Mouse (Mus musculus): Measurements from ENCODE around the gene Naglu. TPM values are rescaled to one million over a fixed set of nuclear protein-coding genes. Genes with fewer than 3 reads are reported as not detected.

The Naglu gene
- polyA plus RNA-seq, 1 experiment, result 3.7 TPM

DNA sequence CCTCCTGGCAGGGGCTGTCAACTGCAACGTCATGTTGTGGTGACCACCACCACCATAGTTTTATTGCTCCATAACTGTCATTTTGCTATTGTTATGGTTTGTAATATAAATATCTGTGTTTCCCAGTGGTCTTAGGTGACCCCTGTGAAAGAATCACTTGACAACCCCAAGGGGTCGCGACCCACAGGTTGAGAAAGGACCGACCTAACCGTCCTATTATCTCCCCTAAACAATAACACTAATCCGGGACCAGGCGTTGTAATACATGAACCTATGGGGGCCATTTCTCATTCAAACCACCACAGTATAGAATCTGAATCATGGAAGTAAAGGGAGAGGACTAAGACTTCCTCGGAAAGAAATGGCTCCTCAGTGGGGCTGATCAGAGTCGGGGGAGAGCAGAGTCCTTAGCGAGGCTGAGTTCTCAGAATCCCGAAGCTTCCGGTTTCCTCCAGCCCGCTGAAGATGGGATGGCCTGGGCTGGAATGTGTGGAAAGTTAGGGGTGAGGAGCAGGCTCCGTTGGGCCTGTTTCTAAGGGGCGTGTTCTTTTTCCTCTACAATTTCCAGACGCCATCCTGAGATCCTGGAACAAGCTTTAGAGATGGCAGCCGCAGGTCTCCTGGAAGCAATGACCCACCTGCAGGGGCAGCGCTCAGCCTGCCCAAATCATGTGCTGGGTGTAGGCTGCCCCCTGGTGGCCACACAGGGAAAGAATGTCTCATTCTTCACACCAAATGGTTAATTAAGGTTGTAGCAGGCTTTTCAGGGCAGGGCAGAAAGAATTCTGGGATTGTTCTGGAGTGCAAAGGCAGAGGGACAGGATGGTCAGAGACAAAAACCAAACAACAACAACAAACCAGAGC, 3.0 kb upstream of the Naglu start:
- TF ChIP-seq GATA1 (IDR thresholded peaks at IDR 0.05; ENCODE audit: low read length), result no peak

DNA sequence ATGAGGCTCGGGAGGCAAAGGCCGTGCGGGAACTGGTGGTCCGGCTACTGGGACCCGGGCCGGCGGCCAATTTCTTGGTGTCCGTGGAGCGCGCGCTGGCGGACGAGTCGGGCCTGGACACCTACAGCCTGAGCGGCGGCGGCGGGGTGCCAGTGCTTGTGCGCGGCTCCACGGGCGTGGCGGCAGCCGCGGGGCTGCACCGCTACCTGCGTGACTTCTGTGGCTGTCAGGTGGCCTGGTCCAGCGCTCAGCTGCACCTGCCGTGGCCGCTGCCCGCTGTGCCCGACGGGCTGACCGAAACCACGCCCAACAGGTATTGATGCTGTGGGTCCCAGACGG, 346 bp downstream of the Naglu start:
- no peak for TF ChIP-seq GATA1 (IDR thresholded peaks at IDR 0.05; ENCODE audit: low read length)

DNA sequence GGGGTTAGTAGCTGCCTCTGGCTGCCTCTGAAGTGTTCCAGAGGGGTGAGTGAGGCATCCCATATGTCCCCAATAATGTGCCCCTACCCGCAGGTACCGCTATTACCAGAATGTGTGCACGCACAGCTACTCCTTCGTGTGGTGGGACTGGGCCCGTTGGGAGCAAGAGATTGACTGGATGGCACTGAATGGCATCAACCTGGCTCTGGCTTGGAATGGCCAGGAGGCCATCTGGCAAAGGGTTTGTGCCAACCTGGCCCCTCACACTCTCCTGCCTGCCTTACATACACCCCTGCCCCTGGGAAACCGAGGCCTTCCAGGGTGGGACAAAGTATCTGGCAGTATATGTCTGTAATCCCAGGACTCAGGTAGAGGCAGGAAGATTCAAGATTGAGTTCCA, 1.2 kb downstream of the Naglu start:
- TF ChIP-seq GATA1 (IDR thresholded peaks at IDR 0.05; ENCODE audit: low read length), result no peak

DNA sequence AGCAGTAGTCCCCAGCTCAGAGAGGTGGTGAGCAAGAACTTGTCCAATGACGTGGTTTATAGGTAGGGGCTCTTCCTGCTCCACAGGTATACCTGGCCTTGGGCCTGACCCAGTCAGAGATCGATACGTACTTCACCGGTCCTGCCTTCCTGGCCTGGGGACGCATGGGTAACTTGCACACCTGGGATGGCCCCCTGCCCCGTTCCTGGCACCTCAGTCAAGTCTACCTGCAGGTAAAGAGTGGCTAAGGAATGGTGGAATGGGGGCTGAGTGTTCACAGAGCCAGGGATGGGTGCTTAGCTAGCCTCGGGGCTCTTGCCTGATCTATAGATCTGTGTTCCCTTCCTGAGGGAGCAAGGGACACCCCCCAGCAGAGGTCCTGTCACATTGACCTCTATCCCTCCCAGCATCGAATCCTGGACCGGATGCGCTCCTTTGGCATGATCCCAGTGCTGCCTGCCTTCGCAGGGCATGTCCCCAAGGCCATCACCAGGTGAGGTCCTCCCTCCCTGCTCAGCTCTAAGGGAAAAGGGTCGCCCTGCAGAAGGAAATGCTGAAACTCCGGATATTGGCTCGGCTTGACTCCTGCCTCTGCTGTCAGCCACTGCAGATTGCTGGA, 2.1 kb downstream of the Naglu start:
- TF ChIP-seq GATA1 (IDR thresholded peaks at IDR 0.05; ENCODE audit: low read length), result no peak

DNA sequence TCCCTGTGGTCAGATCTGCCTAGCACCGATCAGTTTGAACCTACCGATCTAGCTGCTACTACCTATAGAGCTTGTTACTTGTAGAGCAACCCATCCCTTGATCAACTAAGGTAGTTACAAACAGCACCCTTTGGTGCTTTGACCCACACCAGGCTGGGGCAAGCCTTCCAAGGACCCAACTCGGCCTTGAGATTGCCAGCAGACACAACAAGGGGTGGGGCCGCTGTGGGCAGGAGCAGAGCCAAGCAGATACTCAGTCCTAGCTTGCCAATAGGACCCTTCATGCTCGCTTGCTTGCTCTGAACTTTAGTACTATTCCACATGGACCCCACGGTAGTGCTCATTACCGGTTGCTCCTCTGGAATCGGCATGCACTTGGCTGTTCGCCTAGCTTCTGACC, 8.3 kb downstream of the Naglu start, which contains the start of gene Hsd17b1:
TSS of gene Hsd17b1 (plus strand) at position 291 of the 400 bp plus-strand sequence.
- TF ChIP-seq GATA1 (IDR thresholded peaks at IDR 0.05; ENCODE audit: low read length), result no peak

DNA sequence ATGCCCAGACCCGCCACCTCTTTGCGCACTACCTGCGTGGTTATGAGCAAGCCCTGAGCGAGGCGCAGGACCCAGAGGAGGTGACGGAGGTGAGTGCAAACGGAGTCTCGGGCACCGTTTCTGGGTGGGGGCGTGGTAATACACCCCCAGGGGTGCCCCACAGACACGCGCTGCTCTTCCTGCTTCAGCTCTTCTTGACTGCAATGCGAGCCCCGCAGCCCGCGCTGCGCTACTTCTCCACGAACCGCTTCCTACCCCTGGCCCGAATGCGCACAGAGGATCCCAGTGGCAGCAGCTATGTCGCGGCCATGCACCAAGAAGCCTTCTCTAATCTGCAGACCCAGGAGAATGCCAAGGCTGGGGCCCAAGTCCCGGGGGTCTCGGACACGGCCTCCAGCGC, 9.9 kb downstream of the Naglu start:
- no peak for TF ChIP-seq GATA1 (IDR thresholded peaks at IDR 0.05; ENCODE audit: low read length)

DNA sequence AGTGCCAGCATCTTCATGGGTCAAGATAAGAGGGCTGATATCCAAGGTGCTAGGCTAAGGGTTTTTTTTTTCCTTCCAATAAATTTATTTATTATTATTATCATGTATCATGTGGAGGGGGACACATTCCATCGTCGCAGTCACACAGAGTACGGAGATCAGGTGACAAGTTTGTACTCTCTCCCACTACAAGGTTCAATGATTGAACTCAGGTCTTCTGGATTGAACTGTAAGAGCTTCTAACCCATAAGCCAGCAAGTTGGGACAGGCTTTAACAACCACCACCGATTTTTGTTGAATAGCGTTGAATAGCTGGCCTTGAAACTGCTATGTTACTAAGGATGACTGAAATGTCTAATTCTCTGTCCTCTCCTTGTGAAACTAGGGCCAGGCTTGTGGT, 10.6 kb downstream of the Naglu start:
- TF ChIP-seq GATA1 (IDR thresholded peaks at IDR 0.05; ENCODE audit: low read length), result no peak

DNA sequence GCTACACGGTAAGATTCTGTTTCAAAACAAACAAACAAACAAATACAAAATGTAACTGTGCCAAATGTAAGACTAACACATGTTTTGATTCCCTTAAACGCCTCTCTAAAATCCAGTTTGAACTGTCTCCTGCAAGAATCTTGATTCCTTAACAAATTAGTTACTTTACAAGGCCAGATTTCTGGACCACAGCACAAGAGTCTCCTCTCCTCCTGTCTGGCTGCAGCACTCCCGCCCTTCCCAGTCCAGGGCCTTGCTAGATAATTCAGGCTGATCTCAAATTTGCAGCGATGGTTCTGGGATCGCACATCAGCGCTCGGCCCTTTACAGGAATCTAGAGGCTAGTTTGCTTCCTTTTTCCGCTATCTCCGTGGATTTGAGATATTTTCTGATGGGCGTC, 11.8 kb downstream of the Naglu start:
- no peak for TF ChIP-seq GATA1 (IDR thresholded peaks at IDR 0.05; ENCODE audit: low read length)

DNA sequence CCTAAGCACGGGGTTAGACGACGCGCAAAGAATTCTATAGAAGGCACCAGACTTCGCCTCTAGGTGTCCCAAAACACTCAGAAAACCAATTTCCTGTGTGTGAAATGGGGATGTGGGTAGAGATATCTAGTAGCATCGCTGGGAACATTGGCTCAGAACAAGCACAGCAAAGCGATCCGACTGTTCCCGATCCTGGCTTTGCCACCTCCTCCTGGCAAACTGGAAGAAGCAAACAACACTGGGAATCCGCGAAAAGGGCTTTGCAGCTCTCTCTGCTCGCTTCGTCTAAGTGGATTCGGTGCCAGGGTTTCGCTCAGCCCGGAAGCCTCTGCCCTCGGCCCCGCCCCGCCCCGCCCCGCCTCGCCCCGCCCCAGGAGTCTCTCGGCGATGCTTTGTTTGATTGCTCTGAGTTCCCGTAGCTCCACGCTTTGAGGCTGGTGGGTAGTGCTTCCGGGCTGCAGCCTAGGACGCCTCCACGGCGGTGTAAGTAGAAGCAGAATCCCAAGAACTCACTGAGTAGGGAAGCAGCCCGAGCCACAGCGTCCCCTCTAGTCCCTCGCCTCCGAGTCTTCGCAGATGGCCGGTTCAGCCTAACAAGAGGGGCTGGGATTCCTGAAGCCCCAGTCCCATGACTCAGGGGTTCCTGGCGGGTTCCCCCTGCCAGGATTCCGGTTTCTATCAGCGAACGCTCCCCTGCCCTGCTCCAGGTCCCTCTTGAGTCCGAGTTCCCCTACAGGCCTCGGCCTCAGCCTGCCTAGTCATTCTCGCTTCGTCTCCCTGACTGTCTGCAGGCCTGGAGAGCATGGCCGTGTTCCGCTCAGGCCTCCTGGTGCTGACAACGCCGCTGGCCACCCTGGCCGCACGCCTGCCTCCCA, 12.6 kb downstream of the Naglu start, which contains the start of gene Coasy:
TSS of gene Coasy (plus strand) at position 358 of the 875 bp plus-strand sequence.
- no peak for TF ChIP-seq GATA1 (IDR thresholded peaks at IDR 0.05; ENCODE audit: low read length)

DNA sequence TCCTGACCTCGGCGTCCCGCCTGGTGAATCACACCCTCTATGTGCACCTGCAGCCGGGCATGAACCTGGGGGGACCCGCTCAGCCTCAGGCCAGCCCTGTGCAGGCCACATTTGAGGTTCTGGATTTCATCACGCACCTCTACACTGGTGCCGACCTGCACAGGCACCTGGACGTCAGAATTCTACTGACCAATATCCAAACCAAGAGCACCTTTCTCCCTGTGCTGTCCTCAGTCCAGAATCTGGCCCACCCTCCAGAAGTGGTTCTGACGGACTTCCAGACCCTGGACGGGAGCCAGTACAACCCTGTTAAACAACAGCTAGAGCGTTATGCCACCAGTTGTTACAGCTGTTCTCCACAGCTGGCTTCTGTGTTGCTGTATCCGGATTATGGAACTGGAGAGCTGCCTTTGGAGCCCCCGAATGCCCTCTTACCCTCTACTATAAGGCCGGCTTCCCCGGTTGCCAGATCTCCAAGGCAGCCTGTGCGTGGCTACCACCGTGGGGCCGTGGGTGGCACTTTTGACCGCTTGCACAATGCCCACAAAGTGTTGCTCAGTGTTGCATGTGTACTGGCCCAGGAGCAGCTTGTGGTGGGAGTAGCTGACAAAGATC, 13.4 kb downstream of the Naglu start:
- no peak for TF ChIP-seq GATA1 (IDR thresholded peaks at IDR 0.05; ENCODE audit: low read length)

DNA sequence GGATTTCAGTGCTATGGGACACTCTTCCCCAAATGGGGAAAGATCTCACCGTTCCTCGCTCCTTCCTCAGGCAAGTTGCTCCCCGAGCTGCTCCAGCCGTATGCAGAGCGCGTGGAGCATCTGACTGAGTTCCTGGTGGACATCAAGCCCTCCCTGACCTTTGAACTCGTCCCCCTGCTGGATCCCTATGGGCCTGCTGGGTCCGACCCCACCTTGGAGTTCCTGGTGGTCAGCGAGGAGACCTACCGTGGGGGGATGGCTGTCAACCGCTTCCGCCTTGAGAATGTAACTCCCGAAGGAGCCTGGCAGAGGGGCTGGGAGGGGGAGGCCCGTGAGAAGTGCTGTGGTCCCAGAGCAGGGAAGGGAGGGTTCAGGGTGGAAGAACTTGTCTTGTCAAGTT, 14.4 kb downstream of the Naglu start:
- no peak for TF ChIP-seq GATA1 (IDR thresholded peaks at IDR 0.05; ENCODE audit: low read length)

DNA sequence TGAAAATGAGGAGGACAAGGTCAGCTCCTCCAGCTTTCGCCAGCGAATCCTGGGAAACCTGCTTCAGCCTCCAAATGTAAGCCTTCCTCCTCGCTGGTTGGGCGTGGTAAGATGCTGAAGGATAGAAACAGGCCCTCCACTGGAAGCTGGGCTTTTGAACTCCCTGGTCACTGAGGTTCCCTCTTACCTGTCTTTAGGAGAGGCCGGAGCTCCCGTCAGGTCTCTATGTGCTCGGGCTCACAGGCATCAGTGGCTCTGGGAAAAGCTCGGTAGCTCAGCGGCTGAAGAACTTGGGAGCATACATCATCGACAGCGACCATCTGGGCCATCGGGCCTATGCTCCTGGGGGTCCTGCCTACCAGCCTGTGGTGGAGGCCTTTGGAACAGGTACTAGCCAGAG, 15.0 kb downstream of the Naglu start:
- no peak for TF ChIP-seq GATA1 (IDR thresholded peaks at IDR 0.05; ENCODE audit: low read length)

DNA sequence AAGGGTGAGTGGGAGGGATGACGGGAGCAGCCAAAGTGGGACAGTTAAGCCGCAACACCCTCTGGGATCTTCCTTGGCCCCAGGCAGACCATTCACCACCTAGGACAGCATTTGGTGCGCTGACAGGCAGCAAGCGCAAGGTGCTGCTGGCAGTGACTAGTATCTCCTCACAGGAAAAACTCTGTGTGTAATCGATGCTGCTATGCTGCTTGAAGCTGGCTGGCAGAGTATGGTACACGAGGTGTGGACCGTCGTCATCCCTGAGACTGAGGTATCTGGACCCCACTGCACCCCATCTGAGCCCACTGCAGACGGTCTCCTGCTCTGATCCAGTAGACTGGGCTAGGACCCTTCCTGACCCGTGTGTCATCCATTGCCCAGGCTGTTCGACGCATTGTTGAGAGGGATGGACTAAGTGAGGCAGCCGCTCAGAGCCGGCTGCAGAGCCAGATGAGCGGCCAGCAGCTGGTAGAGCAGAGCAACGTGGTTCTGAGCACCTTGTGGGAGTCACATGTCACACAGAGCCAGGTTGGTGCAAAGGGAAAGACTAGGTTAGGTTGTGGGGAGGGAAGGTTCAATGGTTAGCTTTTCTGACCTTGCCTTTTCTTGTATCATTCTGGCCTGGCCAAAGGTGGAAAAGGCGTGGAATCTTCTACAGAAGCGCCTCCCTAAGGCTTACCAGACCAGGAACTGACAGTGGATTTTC, 16.0 kb downstream of the Naglu start:
- TF ChIP-seq GATA1 (IDR thresholded peaks at IDR 0.05; ENCODE audit: low read length), result no peak

DNA sequence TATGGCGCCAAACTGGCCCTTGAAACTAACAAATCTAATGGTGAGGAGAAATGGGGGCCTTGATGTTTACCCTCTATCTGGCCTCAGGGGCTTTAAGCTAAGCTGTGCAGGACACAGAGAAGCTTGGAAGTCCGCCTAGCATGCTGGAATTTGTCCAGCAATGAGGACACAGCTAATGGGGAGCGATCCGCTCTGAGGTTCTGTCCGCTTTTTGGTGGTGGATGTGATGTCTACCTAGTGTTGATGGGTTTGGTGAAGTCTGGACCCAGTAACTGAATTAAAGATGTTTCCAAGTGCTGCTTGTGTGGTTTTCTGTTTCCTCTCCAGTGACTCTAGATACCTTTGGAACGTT, 16.5 kb downstream of the Naglu start:
- TF ChIP-seq GATA1 (IDR thresholded peaks at IDR 0.05; ENCODE audit: low read length), result no peak

Data from G1E-ER4 (cell line).